Mouse (Mus musculus) ES-E14 (cell line): ENCODE data around the gene Lrrc55.

Source experiments
- CHD2 ChIP-seq: IDR thresholded peaks from 2 replicates; pipeline ENCODE4 v1.6.1; 2014; ENCODE audit warnings: mild to moderate bottlenecking, low read depth, low read length, inconsistent platforms
- MAFK ChIP-seq: IDR thresholded peaks from 2 replicates; pipeline ENCODE4 v1.6.1; 2014; ENCODE audit warnings: mild to moderate bottlenecking, low read depth, low read length, inconsistent platforms; ENCODE audit not compliant: insufficient read depth
- ZC3H11A ChIP-seq: IDR thresholded peaks from 2 replicates; pipeline ENCODE4 v1.6.1; 2012; ENCODE audit warnings: low read depth, mild to moderate bottlenecking, inconsistent platforms, low read length, borderline replicate concordance

GRCm38 (mm10) chr2:85187582-85188151 lies 9.3 kb downstream of the Lrrc55 start:
- TF ChIP-seq MAFK (no peak), CHD2 (no peak), ZC3H11A (no peak)
